Mouse (Mus musculus) gastrocnemius, adult 18-20 months (tissue): ENCODE results near the gene Spem2. TPM values are rescaled to one million over a fixed set of nuclear protein-coding genes. Genes with fewer than 3 reads are reported as not detected.

ENCODE experiments used
- total RNA-seq, 2 experiments: library from RNA; stranded (reverse); gene quantifications; 2 replicates each; pipeline ENCODE4 v1.2.3; 2021

The Spem2 gene
- total RNA-seq, 2 experiments from 2014 or later: not detected

Other genes starting within 250 kb of the Spem2 start
- gene Wrap53, start 238.2 kb downstream of the Spem2 start, total RNA-seq: 1 to 10 TPM; 3.2 to 3.3 TPM
- 10 to 100 TPM; 12.9 to 15.3 TPM for gene Trp53, start 238.1 kb downstream of the Spem2 start, total RNA-seq
- 100 to 1,000 TPM; 347 to 393 TPM for gene Atp1b2, start 212.5 kb downstream of the Spem2 start, total RNA-seq
- gene Shbg, start 200.6 kb downstream of the Spem2 start, total RNA-seq: not detected
- gene Sat2, start 196.4 kb downstream of the Spem2 start, total RNA-seq: 1 to 10 TPM; 2.5 to 2.6 TPM
- gene Fxr2, start 185.5 kb downstream of the Spem2 start, total RNA-seq: 100 to 1,000 TPM; 101 to 106 TPM
- not detected for gene Sox15, start 163.2 kb downstream of the Spem2 start, total RNA-seq
- 1 to 10 TPM; 7.5 to 9.5 TPM for gene Mpdu1, start 155.8 kb downstream of the Spem2 start, total RNA-seq
- gene Cd68, start 152.3 kb downstream of the Spem2 start, total RNA-seq: 1 to 10 TPM; 1.2 to 4.0 TPM
- 10 to 100 TPM; 69.6 to 97.7 TPM for gene Eif4a1, start 146.0 kb downstream of the Spem2 start, total RNA-seq
- 10 to 100 TPM; 21.9 to 25.4 TPM for gene Senp3, start 136.4 kb downstream of the Spem2 start, total RNA-seq
- gene Tnfsf13, start 132.7 kb downstream of the Spem2 start, total RNA-seq: under 1 TPM; 0.62 to 0.64 TPM
- 10 to 100 TPM in 1 of 2 experiments, 1 to 10 TPM in 1; 7.4 to 10.4 TPM for gene Tnfsf12, start 122.6 kb downstream of the Spem2 start, total RNA-seq
- 1 to 10 TPM; 1.1 to 1.3 TPM for gene Tnfsfm13, start 122.4 kb downstream of the Spem2 start, total RNA-seq
- 10 to 100 TPM; 33.0 to 33.9 TPM for gene Polr2a, start 59.8 kb downstream of the Spem2 start, total RNA-seq
- gene Slc35g3, start 56.5 kb downstream of the Spem2 start, total RNA-seq: not detected
- gene Zbtb4, start 52.6 kb downstream of the Spem2 start, total RNA-seq: 10 to 100 TPM; 37.1 to 37.5 TPM
- 10 to 100 TPM; 30.6 to 31.2 TPM for gene Chrnb1, start 22.5 kb downstream of the Spem2 start, total RNA-seq
- gene Fgf11, start 16.6 kb downstream of the Spem2 start, total RNA-seq: 1 to 10 TPM; 3.5 to 4.0 TPM
- under 1 TPM; 0.14 to 0.18 TPM for gene Tmem102, start 12.8 kb downstream of the Spem2 start, total RNA-seq
- gene Gm39566, start 3.2 kb downstream of the Spem2 start, total RNA-seq: not detected
- gene Spem1, start 3.7 kb upstream of the Spem2 start, total RNA-seq: not detected
- gene Nlgn2, start 19.3 kb upstream of the Spem2 start, total RNA-seq: 1 to 10 TPM; 1.9 to 2.9 TPM
- 100 to 1,000 TPM; 141 to 164 TPM for gene Tmem256, start 20.0 kb upstream of the Spem2 start, total RNA-seq
- 10 to 100 TPM; 10.1 to 12.7 TPM for gene Plscr3, start 27.9 kb upstream of the Spem2 start, total RNA-seq
- gene Tnk1, start 40.3 kb upstream of the Spem2 start, total RNA-seq: under 1 TPM in 1 of 2 experiments, not detected in 1; 0.07 TPM
- not detected for gene Tmem95, start 59.6 kb upstream of the Spem2 start, total RNA-seq
- gene Kctd11, start 62.9 kb upstream of the Spem2 start, total RNA-seq: 1 to 10 TPM; 1.3 to 1.5 TPM
- under 1 TPM; 0.21 to 0.30 TPM for gene Acap1, start 77.1 kb upstream of the Spem2 start, total RNA-seq
- under 1 TPM; 0.24 to 0.25 TPM for gene 2810408A11Rik, start 82.5 kb upstream of the Spem2 start, total RNA-seq
- 10 to 100 TPM; 25.9 to 27.4 TPM for gene Neurl4, start 82.6 kb upstream of the Spem2 start, total RNA-seq
- 10 to 100 TPM; 50.8 to 55.8 TPM for gene Gps2, start 95.4 kb upstream of the Spem2 start, total RNA-seq
- 100 to 1,000 TPM; 408 to 425 TPM for gene Eif5a, start 103.5 kb upstream of the Spem2 start, total RNA-seq
- 10 to 100 TPM in 1 of 2 experiments, 1 to 10 TPM in 1; 9.3 to 11.4 TPM for gene Ybx2, start 117.3 kb upstream of the Spem2 start, total RNA-seq
- gene Slc2a4, start 129.7 kb upstream of the Spem2 start, total RNA-seq: 100 to 1,000 TPM; 424 to 439 TPM
- gene Cldn7, start 146.3 kb upstream of the Spem2 start, total RNA-seq: not detected
- gene Ctdnep1, start 162.7 kb upstream of the Spem2 start, total RNA-seq: 100 to 1,000 TPM; 222 to 237 TPM
- gene Elp5, start 164.1 kb upstream of the Spem2 start, total RNA-seq: 10 to 100 TPM; 35.1 to 35.3 TPM
- 100 to 1,000 TPM; 211 to 222 TPM for gene Gabarap, start 172.7 kb upstream of the Spem2 start, total RNA-seq
- gene Phf23, start 177.3 kb upstream of the Spem2 start, total RNA-seq: 10 to 100 TPM; 18.0 to 19.2 TPM
- gene Dvl2, start 182.1 kb upstream of the Spem2 start, total RNA-seq: 1 to 10 TPM; 3.5 to 4.3 TPM
- 100 to 1,000 TPM; 319 to 378 TPM for gene Acadvl, start 196.9 kb upstream of the Spem2 start, total RNA-seq
- gene Dlg4, start 198.5 kb upstream of the Spem2 start, total RNA-seq: 1 to 10 TPM; 3.4 to 5.3 TPM
- gene Asgr1, start 235.6 kb upstream of the Spem2 start, total RNA-seq: not detected